Mouse (Mus musculus) heart, postnatal 0 days (tissue): ENCODE data around the gene Mta2. TPM values are rescaled to one million over a fixed set of nuclear protein-coding genes. Genes with fewer than 3 reads are reported as not detected.
A peak's percentile ranks its signal among the peaks of the same experiment; 100 is the strongest.
"Not testable (repeated sequence)": the region's sequence is repeated elsewhere in the genome, so short reads cannot be mapped to it uniquely, and the experiment has no call there.

Source experiments
- ATAC-seq: fragments of 200-750 bp; cut with Nextera tagmentation; 2 replicates; pipeline ENCODE4 v1.8.0; 2017; ENCODE audit warnings: low read depth, moderate number of reproducible peaks, moderate library complexity; ENCODE audit not compliant: insufficient read depth
- DNase-seq: peaks from one replicate; pipeline ENCODE4 v3.0.0-alpha.2; 2016; ENCODE audit warnings: low spot score
- H3K27ac ChIP-seq: fragments of 300-500 bp; sonication (generic); 2 replicates; pipeline ENCODE4 v1.5.1; 2014; ENCODE audit warnings: low read depth, mild to moderate bottlenecking
- H3K27me3 ChIP-seq: fragments of 300-500 bp; sonication (generic); 2 replicates; pipeline ENCODE4 v1.6.1; 2014; ENCODE audit warnings: low read length, mixed read lengths; ENCODE audit not compliant: control insufficient read depth, insufficient read depth
- H3K36me3 ChIP-seq: fragments of 300-500 bp; sonication (generic); replicated peaks from 2 replicates; pipeline ENCODE4 v1.6.1; 2014; ENCODE audit warnings: low read length, mixed read lengths; ENCODE audit not compliant: control insufficient read depth, insufficient read depth
- H3K4me1 ChIP-seq: fragments of 300-500 bp; sonication (generic); 2 replicates; pipeline ENCODE4 v1.6.1; 2014; ENCODE audit warnings: antibody characterized with exemption; ENCODE audit not compliant: control insufficient read depth, insufficient read depth
- H3K4me2 ChIP-seq: fragments of 300-500 bp; sonication (generic); 2 replicates; pipeline ENCODE4 v1.6.1; 2014; ENCODE audit warnings: low read depth, mild to moderate bottlenecking, low read length, moderate library complexity
- H3K4me3 ChIP-seq: fragments of 300-500 bp; sonication (generic); 2 replicates; pipeline ENCODE4 v1.5.1; 2014; ENCODE audit warnings: low read depth, low read length
- H3K9ac ChIP-seq: fragments of 300-500 bp; sonication (generic); replicated peaks from 2 replicates; pipeline ENCODE4 v1.6.1; 2014; ENCODE audit warnings: low read depth, low read length, mixed read lengths
- H3K9me3 ChIP-seq: fragments of 300-500 bp; sonication (generic); replicated peaks from 2 replicates; pipeline ENCODE4 v1.6.1; 2016; ENCODE audit warnings: low read length; ENCODE audit not compliant: control insufficient read depth
- CTCF ChIP-seq: IDR thresholded peaks from 2 replicates; pipeline ENCODE4 v1.5.1; 2016; ENCODE audit warnings: antibody characterized with exemption, control low read depth, low read depth
- EP300 ChIP-seq: IDR thresholded peaks from 2 replicates; pipeline ENCODE4 v1.6.1; 2016; ENCODE audit warnings: antibody characterized with exemption, low read depth
- WGBS: fragments of 180-500 bp; shearing (Covaris S2); extraction: QIAGEN DNeasy Blood & Tissue Kit; methylation state at CpG from one replicate; pipeline ENCODE4 v1.1.7; 2014; 5-methylcytosine and 5-hydroxymethylcytosine counted together
- polyA plus RNA-seq: library from polyadenylated mRNA; unstranded; fragments of >200 nt; fragmentation: Nextera tagmentation; extraction: Ambion mirVana; gene quantifications from 2 replicates; pipeline ENCODE4 v1.2.1, GENCODE M21; 2015
- total RNA-seq: library from RNA; depleted of rRNA; stranded (reverse); fragments of >200 nt; gene quantifications from 2 replicates; pipeline ENCODE4 v1.2.3, GENCODE M21; 2014; ENCODE audit warnings: low replicate concordance; rRNA removed

Gene Mta2
- total RNA-seq (55.1 and 57.9 TPM in 2 replicates), polyA plus RNA-seq (47.6 and 51.5 TPM in 2 replicates)

DNA sequence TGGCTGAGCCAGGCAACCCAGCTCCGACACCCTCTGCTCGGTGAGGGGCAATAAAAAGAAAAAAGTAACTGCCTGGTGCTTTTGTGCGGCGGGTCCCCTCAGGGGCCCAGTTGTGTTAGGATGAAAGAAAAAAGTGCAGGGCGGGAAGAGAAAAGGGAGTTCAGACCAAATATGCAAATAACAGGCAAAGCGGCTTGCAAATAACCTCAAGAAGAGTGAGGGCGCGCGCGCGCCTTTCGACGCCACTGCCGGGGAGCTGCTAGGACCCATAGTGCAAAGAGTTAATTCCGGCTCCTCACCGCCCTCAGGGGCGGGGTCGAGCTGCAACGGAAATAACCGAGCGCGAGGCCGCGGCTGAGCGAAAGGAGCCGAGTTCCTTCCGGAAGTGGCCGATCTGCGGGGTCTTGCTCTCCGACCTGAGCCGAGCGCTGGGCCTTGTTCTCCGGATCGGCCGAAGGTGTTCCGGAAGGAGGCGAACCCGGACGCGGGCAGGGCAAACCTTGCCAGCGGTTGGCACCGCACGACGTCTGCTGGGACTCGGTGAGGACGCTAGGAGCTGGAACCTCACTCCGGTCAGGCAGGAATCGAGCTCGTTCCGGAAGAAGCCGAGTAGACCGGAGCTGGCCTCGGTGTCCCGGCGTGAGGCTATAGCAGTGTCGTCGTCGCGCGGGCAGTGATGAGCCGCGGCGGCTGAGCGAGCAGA lies at the start of gene Mta2:
Mta2 (plus strand) TSS at position 361 of the 703 bp plus-strand sequence.
- DNase-seq: peak; percentile 98
- no peaks in the 10 kb centered on the region for H3K27me3 ChIP-seq
- no peaks in the 10 kb centered on the region for H3K9me3 ChIP-seq
- peak; percentile 96 for ATAC-seq
- peak within 1 kb of the TSS; percentile 68 for H3K4me2 ChIP-seq
- under 1% methylated on average over 64 of the region's 64 CpGs for WGBS
- H3K4me1 ChIP-seq: peaks cover 20% of the 10 kb centered on the region; the same call in 1 of the 2 replicates
- 0 out of 2 replicates have a peak, but pooled peaks have one; percentile 62 for TF ChIP-seq EP300
- TF ChIP-seq CTCF: no peak
- H3K9ac ChIP-seq: peak within 1 kb of the TSS; percentile 94
- H3K27ac ChIP-seq: peak within 1 kb of the TSS; percentile 97
- peak within 1 kb of the TSS; percentile 68 for H3K4me3 ChIP-seq
- H3K36me3 ChIP-seq: peaks cover 37% of the 10 kb centered on the region

DNA sequence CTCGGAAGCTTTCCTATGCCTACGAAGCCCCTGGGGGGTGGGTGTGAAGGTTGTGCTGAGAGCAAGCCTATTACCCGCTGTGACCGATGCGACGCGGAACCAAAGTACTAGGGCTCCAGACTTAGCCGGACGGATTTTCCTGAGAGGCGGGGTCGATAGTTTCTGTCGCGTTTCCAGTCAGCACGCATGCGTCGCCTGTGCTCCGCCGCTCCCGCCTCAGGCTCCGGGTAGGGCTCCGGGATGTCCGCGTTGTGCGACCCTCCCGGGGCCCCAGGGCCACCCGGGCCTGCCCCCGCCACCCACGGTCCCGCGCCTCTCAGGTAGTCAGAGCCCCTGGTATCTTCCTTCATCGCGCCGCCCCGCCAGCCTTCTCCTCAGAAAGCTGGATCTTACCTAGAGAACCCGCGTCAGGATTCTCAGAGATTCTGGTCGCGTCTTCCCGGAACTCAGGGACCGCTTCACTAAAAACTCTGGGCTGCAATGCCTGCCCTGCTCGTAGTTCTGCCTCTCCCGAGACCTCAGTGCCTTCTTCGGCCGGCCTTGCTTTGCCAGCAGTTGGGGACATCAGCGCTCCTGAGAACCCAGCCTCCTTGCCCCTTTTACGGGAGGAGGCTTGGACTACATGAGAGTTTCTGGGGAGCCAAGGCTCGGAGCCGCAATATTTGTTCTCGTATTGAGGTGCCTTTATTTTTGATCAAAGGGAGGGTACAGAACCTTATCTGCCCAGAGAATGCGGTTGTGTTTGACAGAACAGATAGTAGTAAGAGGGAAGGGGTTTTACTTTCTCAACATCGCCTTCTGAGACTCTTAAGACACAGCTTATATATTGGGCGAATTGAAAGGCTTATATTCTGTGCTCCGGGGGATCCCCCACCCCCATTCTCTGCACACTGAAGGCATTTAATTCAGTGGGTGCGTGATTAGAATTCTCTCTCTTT lies 48.6 kb upstream of the Mta2 start, which contains the start of gene Ints5:
Ints5 (plus strand) TSS at position 177 of the 938 bp plus-strand sequence.
- TF ChIP-seq EP300 (no peak), CTCF (no peak)
- peak; percentile 76 for DNase-seq
- Histone ChIP-seq H3K27me3 (no peaks in the 10 kb centered on the region), H3K4me1 (peaks cover 6% of the 10 kb centered on the region; the same call in 1 of the 2 replicates), H3K4me3 (peak within 1 kb of the TSS; percentile 69), H3K9ac (peak within 1 kb of the TSS; percentile 88), H3K36me3 (peaks cover 11% of the 10 kb centered on the region), H3K27ac (peak within 1 kb of the TSS; percentile 75), H3K4me2 (peak within 1 kb of the TSS; percentile 76), H3K9me3 (no peaks in the 10 kb centered on the region)
- WGBS: 2% methylated on average over 54 of the region's 54 CpGs
- peak; percentile 53 for ATAC-seq

GRCm38 (mm10) chr19:8895397-8895960 lies 46.2 kb upstream of the Mta2 start:
- H3K9me3 ChIP-seq: no peaks in the 10 kb centered on the region
- H3K4me1 ChIP-seq: peaks cover 16% of the 10 kb centered on the region
- no peaks in the 10 kb centered on the region for H3K27me3 ChIP-seq
- H3K27ac ChIP-seq: no peak overlapping the region
- ATAC-seq (no peak), DNase-seq (no peak)
- TF ChIP-seq CTCF (no peak), EP300 (no peak)
- H3K36me3 ChIP-seq: peaks cover 11% of the 10 kb centered on the region
- H3K9ac ChIP-seq: no peak overlapping the region
- WGBS: 87% methylated on average over 9 of the region's 9 CpGs
- no peak overlapping the region for H3K4me2 ChIP-seq
- H3K4me3 ChIP-seq: no peak overlapping the region

DNA sequence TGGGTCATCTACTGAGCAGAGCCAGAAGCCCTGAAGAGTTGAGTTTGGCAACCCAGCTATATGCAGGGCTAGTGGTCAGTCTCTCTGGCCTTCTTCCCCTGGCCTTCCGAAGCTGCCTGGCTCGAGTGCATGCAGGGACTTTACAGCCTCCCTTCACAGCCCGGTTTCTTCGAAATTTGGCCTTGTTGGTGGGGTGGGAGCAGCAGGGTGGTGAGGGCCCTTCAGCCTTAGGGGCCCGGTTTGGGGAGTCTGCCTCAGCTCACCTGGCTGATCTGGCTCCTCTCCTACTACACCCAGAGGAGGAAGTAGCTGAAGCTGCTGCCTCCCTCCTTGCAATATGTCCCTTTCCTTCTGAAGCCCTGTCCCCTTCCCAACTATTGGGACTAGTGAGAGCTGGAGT lies 45.4 kb upstream of the Mta2 start:
- not testable (repeated sequence) for H3K4me2 ChIP-seq, ATAC-seq, H3K9me3 ChIP-seq, H3K4me3 ChIP-seq, H3K9ac ChIP-seq, DNase-seq, H3K27ac ChIP-seq, H3K27me3 ChIP-seq
- 90% methylated on average over 5 of the region's 5 CpGs for WGBS
- H3K4me1 ChIP-seq: peaks cover 16% of the 10 kb centered on the region
- H3K36me3 ChIP-seq: peaks cover 11% of the 10 kb centered on the region

DNA sequence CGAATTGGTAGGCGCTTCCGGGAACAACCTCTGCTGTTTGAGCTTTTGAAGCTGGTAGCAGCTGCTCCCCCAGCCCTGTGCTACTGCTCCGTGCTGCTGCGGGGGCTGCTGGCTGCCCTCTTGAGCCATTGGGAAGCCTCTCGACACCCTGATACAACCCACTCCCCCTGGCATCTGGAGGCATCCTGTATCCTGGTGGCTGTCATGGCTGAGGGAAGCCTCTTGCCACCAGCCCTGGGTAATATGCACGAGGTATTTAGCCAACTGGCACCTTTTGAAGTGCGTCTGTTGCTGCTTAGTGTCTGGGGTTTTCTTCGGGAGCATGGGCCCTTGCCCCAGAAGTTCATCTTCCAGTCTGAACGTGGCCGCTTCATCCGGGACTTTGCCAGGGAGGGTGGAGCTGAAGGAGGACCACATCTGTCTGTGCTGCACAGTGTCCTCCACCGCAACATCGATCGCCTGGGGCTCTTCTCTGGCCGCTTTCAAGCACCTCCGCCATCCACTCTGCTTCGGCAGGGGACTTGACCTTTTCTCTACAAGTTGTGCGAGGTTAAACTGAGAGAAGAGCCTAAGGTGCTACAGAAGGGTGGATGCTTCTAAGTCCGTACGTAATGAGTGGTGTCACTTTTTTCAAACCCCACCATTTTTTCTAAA lies 44.3 kb upstream of the Mta2 start:
- peak overlapping the region; percentile 87 for H3K27ac ChIP-seq
- WGBS: 24% methylated on average over 21 of the region's 21 CpGs
- peak overlapping the region; percentile 82 for H3K4me2 ChIP-seq
- H3K9me3 ChIP-seq, H3K27me3 ChIP-seq, DNase-seq: not testable (repeated sequence)
- peak; percentile 33 for ATAC-seq
- H3K36me3 ChIP-seq: peaks cover 15% of the 10 kb centered on the region
- H3K9ac ChIP-seq: peak overlapping the region; percentile 52
- H3K4me1 ChIP-seq: peaks cover 16% of the 10 kb centered on the region
- peak overlapping the region; percentile 89 for H3K4me3 ChIP-seq
